Mouse (Mus musculus) cerebellum, postnatal 4 days (tissue): ENCODE data around the gene Casp7.
A peak's percentile ranks its signal among the peaks of the same experiment; 100 is the strongest.
"Not testable (repeated sequence)": the region's sequence is repeated elsewhere in the genome, so short reads cannot be mapped to it uniquely, and the experiment has no call there.

Experiments
- DNase-seq, 2 experiments: peaks; one replicate each; pipeline ENCODE4 v3.0.0; 2022; ENCODE audit warnings: low spot score in 2 of 2, mixed read lengths in 1 of 2

Casp7 gene

DNA sequence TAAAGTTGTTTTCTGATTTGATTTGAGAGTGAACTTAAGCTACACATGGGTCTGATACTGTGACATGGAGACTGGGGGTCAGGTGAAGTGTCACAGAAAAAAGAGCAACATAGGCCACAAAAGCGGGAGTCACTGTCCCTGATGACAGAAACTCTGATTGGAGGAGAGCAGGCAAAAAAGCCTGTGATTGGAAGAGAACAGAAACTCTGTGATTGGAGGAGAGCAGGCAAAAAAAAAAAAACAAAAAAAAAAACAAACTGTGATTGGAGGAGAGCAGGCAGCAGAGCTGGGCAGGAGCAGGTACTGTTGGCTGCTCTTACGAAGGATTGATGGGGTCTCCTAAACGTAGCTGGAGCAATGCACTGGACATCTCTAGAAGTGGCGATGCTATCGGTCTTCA, 11.4 kb upstream of the Casp7 start:
- DNase-seq, result no peak

DNA sequence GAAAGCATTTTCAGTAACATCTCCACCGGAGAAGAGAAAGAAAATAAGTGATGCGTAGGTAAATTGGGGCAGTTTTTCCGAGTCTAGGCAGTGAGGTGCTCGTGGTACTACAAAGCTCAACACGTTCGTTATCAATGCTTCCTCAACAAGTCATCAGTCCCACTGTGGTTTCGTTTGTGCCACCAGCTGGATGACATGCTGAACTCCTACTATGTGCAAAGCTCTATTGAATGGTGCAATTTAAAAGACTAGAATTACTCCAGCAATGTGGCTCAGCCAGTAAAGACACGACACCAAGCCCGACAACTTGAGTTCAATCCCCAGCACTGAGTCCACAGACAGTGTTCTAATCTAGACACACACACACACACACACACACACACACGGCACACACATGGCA, 10.8 kb upstream of the Casp7 start:
- DNase-seq, result no peak

DNA sequence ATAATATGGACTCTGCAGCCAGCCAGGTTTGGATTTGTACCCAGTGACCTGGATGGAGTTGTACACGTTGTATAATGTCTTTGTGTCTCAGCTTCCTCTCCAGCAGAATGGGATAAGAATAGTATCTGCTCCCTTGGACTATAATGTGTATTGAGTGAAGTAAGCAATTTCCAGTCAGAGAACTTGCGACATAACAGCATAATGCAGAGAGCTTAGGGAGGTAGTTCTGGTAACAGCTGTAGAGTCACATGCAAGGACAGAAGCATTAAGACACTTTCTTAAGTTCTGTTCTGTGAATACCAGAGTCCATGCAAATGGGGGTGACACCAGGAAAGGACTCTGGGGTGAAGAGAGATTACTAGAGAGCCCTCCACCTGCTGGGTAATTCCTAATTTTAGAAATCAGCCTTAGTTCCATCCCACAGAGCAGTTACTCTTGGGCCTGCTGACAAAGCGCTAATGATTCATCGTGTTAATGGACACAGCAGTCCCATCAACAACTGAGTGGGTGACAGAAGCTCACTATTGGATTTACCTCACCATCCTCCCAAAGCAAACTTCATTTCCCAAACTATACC, 9.1 kb upstream of the Casp7 start:
- DNase-seq, result no peak

DNA sequence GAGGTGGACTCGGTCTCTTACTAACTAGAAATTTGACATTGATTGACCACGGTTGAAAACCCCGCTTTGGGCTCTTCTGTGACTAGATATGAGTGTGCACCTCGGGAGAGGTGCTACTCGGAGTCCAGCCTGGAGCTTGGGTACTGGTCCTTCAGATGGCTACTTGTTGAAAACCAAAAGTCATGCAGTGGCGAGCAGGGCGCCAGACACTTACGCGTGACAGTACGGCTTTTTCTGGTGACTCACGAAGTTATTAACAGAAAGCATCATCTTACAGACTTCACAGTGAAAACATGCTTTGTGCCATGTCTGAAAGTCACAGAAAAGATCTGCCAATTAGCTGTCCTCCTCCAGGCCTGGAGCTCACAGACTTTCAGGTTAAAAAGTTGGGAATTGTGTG, 7.8 kb upstream of the Casp7 start:
- DNase-seq, result no peak

DNA sequence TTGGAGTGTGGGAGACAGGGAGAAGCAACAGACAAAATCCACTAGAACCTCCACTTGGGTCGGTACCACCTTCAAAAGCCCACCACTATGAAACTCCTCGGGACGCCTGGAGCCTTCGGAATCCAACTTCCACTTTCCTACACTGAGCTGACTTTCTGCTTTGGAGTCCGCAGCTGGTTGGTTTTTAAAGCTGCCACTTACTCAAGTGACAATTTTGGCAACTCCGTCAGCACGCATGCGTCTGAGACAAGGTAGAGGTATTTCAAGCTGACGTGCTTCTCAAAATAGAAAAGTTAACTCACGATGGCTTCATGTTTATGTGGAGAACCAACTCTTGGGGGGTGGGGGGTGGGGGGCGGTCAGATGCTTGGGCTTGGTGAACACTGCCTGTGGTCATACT, 7.0 kb upstream of the Casp7 start, which contains the start of gene Nrap:
TSS of gene Nrap (minus strand) at position 159 of the 400 bp plus-strand sequence.
- no peak for DNase-seq

DNA sequence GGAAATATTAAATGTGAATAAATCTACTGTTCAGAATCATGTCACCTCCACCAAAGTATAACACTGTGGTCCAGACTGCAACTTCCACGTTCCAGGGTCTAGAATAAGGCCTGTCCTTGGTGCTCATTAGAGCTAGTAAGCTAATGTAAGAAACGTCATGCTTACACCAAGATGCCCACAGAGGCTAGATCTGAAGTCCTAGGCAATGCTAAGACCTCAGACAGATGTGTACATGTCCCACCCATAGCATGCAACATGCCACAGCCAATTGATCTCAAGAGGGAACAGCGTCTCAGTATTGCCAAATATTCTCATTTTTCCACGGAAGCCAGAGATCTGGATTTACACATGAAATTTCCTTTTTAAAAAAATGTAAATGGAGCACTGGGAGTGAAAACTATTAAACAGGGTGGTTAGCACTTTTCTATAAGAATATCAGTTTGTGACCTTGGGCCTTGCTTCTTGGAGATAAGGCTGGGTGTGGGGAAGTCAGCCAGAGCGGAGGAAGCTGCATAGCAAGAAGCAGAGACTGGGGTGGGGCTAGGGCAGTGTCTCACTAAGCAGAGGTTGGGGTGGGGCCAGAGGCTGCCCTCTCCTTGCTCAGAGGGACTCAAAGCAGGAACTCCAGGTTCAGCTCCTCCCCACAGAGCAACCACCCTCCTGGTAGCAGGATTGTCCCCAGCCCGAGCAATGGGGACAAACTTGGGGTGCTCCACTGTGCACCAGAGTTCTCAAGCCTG, 5.5 kb upstream of the Casp7 start:
- no peak for DNase-seq

DNA sequence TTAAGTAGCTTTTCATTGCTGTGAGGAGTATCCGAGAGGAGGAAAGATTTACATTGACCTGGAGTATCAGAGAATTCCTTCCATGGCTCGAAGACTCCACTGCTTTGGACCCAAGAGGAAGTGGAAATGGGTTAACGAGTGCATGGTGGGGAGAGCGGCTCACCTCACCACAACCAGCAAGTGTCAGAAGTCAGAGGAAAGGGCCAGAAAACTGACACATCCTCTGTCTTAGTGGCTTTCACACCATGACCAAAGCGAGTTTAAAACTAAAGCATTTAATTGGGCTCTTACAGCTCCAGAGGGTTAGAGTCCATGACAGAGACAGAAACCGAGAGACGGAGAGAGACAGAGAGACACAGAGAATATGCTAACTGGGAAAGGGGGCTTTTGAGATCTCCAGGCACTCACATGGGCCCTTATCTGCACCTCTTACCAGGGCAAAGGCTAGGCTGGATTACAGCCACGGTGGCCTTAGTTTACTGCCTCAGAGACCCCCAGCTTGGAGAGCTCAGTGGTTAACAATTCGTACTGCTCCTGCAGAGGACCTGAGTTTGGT, 3.5 kb upstream of the Casp7 start:
- DNase-seq, result no peak

DNA sequence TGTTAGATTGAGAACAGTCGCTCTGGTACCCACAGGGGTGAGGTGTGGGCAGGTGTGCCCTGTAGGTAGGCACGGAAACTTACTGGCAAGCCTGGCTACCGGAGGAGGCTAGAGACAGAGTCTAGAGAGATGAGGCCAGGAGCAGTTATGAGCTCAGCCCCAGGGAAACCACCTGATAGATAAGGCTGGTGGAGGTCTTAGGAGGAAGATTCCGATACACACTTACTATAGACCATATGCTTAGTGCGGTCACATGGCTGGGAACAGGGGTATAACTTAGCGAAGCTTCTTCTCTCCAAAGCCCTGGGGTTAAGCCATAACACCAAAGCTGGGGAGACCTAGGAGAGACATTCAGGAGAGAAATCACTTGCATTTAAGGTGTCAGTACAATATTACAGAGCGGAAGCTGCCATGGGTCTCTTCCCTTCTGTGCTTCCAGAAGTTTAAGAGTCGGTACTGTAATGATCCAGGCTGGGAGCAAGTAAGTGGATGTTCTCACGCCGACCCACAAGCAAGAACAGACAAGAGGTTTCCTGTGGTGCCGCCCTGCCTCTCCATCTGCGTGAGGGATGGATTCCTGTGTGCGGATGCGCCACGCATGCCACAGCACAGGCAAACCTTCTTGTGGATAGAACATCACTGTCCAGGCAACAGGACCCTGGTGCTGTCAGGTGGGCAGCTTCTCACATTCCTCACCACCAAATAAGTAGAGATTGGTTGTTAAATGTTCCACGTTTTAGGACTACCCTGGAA, 1.6 kb upstream of the Casp7 start:
- DNase-seq, result no peak

DNA sequence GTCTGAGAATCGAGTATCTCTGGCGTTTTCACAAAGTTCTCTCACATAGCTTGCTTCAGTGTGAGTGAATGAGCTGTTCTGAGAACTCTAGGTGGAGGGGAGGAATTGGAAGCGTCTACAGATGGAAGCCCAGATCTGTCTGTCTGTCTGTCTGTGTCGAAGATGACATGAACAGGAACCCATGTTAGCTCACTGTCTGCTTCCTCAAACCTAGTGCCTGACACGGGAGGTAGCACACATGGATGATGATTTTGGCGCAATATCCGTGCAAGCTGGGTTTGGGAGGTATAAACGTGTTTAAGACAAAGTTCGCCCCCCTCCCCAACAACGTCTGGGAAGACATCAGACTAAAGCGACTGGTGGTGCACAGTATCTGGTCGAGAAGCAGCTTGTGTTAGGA, 702 bp upstream of the Casp7 start:
- no peak for DNase-seq

DNA sequence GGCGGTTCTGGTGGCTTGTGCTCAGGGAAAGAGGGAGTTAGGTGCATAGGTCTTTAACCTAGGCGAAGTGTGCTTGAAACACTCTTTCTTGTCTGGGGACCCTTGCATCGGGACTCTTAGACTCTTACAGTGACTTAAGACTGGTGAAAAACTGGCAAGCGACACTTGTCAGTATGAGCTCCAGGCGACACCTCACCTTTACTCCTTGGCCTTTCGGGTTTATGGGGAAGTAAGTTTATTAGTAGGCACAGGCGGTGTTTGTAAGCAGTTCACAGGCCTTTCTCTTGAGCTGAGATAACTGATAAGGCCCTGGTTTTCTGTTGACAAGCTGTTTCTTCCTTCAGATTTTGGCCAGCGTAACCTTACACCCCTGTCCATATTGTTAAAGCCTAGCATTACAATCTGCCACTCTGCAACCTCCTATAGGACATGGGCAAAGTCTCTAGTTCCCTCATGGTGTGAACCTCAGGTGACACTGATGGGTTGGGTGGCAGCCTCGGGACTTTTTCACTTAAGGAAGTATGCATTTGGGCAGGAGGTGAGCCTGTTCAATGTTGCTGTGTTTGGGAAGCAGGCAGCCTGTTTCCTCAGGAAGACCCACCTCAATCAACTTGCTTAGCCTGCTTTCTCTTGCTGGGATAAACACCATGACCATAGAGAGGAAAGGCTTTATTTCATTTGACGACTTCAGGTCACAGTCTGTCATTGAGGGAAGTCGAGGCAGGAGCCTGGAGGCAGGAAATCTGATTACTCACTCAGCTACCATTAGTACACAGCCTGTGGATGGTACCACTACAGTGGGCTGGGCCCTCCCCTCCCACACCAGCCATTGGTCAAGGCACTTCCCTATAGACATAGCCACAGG, 966 bp downstream of the Casp7 start:
- DNase-seq, result no peak

DNA sequence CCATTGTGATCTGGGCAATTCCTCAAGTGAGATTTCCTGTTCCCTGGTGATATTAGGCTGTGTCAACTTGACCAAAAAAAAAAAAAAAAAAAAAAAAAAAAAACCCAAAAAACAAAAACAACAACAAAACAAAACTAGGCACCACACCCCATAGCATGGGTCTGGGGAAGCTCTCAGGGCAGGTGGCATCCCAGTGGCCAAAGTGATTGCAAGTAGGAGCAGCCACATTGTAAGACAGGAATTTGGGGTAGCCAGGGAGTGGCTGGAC, 1.5 kb downstream of the Casp7 start:
- DNase-seq, result no peak

DNA sequence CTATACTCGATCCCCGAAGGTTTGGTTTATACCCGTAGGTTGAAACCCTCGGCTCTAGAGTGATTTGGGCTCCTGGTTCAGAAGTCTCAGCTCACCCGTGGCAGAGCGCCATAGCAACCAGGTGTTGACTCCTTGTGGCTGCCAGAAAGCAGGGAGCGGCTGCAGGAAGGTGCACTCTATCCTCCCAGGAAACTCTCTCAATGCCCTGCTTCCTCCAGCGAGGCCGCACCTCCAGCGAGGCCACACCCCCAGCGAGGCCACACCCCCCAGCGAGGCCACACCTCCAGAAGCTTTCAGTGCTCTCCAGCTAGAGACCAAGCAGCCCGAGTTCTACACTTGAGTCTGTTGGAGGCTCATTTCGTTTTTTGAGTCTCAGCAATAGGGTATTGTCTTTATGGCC, 3.3 kb downstream of the Casp7 start:
- peak in 1 of 2 experiments; percentile 28 for DNase-seq

DNA sequence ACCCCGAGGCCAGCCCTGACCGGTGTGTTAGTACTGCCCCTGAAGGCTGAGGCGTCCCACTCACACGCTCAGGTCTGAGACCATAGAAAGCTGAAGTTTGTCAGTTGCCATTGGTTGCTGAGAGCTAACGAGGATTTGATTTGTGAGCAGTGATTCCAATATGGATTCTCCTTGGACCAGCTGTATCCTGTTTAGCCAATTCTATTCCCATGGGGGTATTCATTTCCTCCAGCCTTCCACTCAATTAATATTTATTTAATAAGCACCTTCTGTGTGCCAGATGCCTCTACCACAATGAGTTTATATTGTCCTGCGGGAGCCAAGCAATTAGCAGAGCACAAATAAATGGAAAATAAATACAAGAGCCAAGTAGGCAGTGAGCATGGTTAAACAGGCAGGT, 4.9 kb downstream of the Casp7 start:
- DNase-seq, result no peak

DNA sequence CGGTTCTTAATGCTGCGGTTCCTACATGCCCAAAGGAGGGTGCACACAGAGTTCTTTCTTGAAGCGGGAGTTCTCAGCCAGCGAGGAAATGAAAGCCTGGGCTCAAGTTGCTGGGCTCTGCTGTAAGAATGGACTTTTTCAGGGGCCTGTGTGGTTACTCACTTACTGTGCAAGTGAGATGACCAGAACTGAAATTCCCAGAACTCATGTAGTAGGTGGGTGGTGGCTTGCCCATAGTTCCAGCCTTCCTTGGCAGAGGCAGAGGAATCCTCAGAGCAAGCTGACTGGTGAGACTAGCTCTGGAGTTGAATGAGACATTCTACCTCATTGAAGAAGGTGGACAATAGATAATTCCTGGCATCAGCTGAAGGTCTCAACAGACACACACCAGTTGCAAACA, 8.9 kb downstream of the Casp7 start:
- no peak for DNase-seq

DNA sequence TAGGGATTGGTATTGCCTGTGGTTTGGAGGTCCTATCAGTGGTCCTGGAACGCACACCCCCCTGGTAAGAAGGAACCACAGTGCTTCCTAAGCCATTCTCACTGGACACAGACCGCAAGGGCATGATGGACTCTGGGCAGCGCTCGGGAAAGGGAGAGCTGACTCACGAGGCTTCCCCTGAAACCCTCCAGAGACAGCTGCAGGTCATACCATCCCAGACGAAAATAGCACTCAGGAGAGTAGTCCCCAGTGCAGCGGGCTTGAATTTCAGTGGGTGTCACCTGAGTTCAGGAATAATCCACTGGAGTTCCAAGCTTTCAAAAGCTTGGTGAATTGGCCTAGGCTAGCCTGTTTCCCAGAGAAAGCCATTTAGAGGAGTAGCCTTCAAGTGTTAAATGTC, 9.7 kb downstream of the Casp7 start:
- DNase-seq, result no peak

DNA sequence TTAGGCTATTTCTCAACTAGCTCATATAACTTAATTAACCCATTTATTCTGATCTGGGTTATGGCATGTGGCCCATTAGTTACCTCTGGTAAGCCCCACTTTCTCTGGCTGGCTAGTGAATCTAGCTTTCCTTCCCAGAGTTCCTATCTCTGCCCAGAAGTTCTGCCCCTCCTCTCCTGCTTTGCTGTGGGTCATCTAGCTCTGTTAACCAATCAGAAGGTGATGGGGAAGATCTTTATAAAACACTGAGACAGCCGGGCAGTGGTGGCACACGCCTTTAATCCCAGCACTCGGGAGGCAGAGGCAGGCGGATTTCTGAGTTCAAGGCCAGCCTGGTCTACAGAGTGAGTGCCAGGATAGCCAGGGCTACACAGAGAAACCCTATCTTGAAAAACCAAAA, 13.0 kb downstream of the Casp7 start:
- not testable (repeated sequence) for DNase-seq

DNA sequence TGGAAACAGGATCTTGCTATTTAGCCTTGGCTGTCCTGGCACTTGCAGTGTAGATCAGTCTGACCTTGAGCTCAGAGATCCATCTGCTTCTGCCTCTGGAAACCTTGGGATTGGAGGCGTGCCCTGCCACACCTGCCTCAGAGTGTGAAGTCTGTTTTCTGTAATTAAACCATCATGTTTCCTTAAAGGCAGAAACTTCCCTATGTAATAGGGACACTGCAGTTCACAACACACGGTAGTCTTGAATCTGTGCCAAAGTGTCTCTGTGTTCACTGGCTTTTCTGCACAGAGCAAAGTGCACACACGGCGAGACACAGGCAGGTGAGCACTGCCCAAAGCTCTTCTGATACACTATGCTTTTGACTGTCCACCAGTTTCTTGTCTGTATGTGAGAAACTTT, 21.5 kb downstream of the Casp7 start:
- DNase-seq, result no peak

DNA sequence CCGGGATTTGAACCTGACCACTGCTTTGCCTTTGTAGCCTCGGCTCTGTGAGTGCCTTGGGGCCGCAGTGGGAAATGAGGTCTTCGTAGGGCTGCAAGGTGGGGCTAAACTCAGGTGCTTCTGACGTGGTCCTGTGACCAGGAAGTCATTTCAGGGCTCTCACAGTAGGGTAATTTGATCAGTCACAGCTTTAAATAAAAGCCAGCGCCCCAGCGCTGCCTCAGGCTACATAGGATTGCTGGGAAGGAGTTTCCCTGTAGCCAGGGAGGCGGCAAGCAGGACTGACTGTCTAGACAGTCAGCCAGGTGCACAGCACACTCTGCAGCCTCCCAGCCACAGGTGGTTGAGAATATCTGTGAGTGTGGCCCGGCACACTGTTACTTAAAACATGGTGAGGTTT, 22.5 kb downstream of the Casp7 start:
- DNase-seq, result no peak

DNA sequence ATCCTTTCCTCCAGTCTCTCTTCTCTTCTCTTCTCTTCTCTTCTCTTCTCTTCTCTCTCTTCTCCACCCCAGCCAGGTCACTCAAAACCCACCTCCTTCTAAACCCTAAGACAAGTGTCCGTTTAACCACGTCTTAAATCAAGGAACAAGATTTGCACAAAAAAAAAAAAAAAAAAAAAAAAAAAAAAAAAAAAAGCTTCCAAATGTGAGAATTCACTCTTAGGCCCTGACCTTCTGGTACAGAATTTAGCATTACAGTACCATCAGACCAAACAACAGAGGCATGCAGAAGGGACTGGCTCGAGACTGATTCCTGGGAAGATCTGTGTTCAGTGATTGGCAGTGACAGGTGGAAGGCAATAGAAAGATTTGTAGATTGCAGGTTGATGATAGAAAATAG, 23.4 kb downstream of the Casp7 start:
- DNase-seq, result no peak

DNA sequence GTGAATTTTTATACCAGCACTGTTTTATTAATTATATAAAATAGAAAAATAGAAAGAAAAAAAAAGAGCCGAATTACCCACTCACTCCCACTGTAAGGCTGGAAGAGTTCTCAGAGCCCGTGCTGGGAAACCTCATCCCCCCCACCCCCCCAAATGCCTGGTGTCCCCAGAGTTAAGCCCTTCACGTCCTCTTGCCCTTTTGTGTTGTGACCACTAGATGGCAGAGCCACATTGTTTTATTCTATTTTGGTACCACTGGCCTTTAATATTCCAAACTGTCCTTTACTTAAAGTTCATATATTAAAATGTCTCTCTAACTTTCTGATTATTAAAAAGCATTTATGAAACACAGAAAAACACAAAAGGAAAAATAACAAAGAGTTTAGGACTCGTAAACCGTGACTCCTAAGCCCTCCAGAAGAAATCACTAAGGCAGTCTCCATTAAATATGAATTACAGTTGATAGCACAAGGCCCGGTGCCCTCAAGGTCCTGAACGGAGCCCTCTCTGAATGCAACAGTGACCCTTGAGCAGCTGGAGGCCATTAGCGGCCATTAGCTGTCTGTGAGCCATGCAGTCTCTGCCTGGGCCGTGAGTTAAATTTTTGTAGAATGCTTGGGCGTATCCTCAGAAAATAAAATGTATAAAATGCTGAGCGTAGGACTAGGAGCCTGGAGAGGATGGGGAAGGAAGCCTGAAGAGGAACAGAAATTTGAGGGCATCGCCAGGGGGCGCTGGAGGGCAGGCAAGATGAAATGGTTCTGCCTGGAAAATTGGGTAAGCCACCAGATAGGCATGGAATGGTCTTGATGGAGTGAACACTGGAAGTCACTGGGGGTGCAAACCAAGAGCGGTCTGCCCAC, 25.8 kb downstream of the Casp7 start:
- DNase-seq, result peak; percentile 84 to 91

DNA sequence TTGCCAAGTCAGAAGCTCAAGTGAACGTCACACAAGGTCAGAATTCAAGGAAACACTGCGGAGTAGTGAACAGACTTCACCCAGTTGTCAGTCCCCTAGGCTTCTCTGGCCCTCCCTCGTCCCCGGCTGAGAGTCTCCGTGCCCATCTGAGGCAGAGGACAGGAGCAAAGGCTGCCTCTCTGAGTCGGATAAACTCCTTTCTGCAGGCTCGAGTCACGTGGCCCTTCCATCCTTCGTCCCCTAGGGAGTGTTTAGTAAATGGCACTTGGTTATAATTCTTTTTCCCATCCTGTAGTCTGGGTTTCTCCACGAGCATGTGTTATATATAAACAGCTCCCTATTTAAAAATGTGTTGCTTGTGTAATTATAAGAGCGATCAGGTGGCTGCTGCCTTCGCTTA, 26.4 kb downstream of the Casp7 start:
- peak in 1 of 2 experiments; percentile 17 for DNase-seq
